Mouse (Mus musculus) ES-Bruce4 (cell line): ENCODE data around the gene Itgb6.

ENCODE experiments used
- CTCF ChIP-seq: IDR thresholded peaks from one replicate; pipeline ENCODE4 v1.8.1; 2011; ENCODE audit warnings: low read depth, low read length
- EP300 ChIP-seq: IDR thresholded peaks from 2 replicates; pipeline ENCODE4 v1.6.1; 2011; ENCODE audit warnings: low read depth, low read length; ENCODE audit not compliant: insufficient read depth

GRCm38 (mm10) chr2:60713857-60714256 is 8.6 kb downstream of the Itgb6 start:
- TF ChIP-seq EP300 (no peak), CTCF (no peak)
